Mouse (Mus musculus): ENCODE data around the gene Nagk. TPM values are rescaled to one million over a fixed set of nuclear protein-coding genes. Genes with fewer than 3 reads are reported as not detected.
"Not testable (repeated sequence)": the region's sequence is repeated elsewhere in the genome, so short reads cannot be mapped to it uniquely, and the experiment has no call there.

Nagk gene
- polyA plus RNA-seq, 1 experiment = 53.0 TPM

- DNase-seq (ENCODE audit: low read depth) = peak; percentile 96
- TF ChIP-seq CTCF (IDR thresholded peaks at IDR 0.05; ENCODE audit: borderline replicate concordance, extremely low read depth, insufficient read depth, insufficient read length) = peak; percentile 82
- TF ChIP-seq POLR2A (IDR thresholded peaks at IDR 0.05; ENCODE audit: borderline replicate concordance, extremely low read depth, insufficient read depth, insufficient read length, poor library complexity, severe bottlenecking) = peak; percentile 97
Measured at GRCm38 (mm10) chr6:83775638-83776293, 19.0 kb upstream of the Nagk start, which contains the start of gene Tex261. Tex261 (minus strand) TSS chr6:83775813.

GRCm38 (mm10) chr6:83778306-83778705 lies 16.5 kb upstream of the Nagk start:
- TF ChIP-seq CTCF (IDR thresholded peaks at IDR 0.05; ENCODE audit: borderline replicate concordance, extremely low read depth, insufficient read depth, insufficient read length) = no peak
- no peak for TF ChIP-seq POLR2A (IDR thresholded peaks at IDR 0.05; ENCODE audit: borderline replicate concordance, extremely low read depth, insufficient read depth, insufficient read length, poor library complexity, severe bottlenecking)
- DNase-seq (ENCODE audit: low read depth) = no peak

- DNase-seq (ENCODE audit: low read depth) = peak; percentile 61
- TF ChIP-seq CTCF (IDR thresholded peaks at IDR 0.05; ENCODE audit: borderline replicate concordance, extremely low read depth, insufficient read depth, insufficient read length) (peak; percentile 81), POLR2A (IDR thresholded peaks at IDR 0.05; ENCODE audit: borderline replicate concordance, extremely low read depth, insufficient read depth, insufficient read length, poor library complexity, severe bottlenecking) (no peak)
Measured at GRCm38 (mm10) chr6:83779026-83779425, 15.8 kb upstream of the Nagk start.

GRCm38 (mm10) chr6:83786426-83786825 lies 8.4 kb upstream of the Nagk start:
- TF ChIP-seq POLR2A (IDR thresholded peaks at IDR 0.05; ENCODE audit: borderline replicate concordance, extremely low read depth, insufficient read depth, insufficient read length, poor library complexity, severe bottlenecking) (no peak), CTCF (IDR thresholded peaks at IDR 0.05; ENCODE audit: borderline replicate concordance, extremely low read depth, insufficient read depth, insufficient read length) (no peak)

GRCm38 (mm10) chr6:83788554-83788953 lies 6.2 kb upstream of the Nagk start:
- no peak for TF ChIP-seq CTCF (IDR thresholded peaks at IDR 0.05; ENCODE audit: borderline replicate concordance, extremely low read depth, insufficient read depth, insufficient read length)
- no peak for TF ChIP-seq POLR2A (IDR thresholded peaks at IDR 0.05; ENCODE audit: borderline replicate concordance, extremely low read depth, insufficient read depth, insufficient read length, poor library complexity, severe bottlenecking)
- no peak for DNase-seq (ENCODE audit: low read depth)

More at GRCm38 (mm10) chr6:83786426-83786825, 8.4 kb upstream of the Nagk start:
- no peak for DNase-seq (ENCODE audit: low read depth)

- DNase-seq (ENCODE audit: low read depth) = not testable (repeated sequence)
Measured at GRCm38 (mm10) chr6:83790533-83790932, 4.2 kb upstream of the Nagk start.

- no peak for DNase-seq (ENCODE audit: low read depth)
- no peak for TF ChIP-seq CTCF (IDR thresholded peaks at IDR 0.05; ENCODE audit: borderline replicate concordance, extremely low read depth, insufficient read depth, insufficient read length)
- no peak for TF ChIP-seq POLR2A (IDR thresholded peaks at IDR 0.05; ENCODE audit: borderline replicate concordance, extremely low read depth, insufficient read depth, insufficient read length, poor library complexity, severe bottlenecking)
Measured at GRCm38 (mm10) chr6:83791251-83791890, 3.4 kb upstream of the Nagk start.

- DNase-seq (ENCODE audit: low read depth) = peak; percentile 76
- TF ChIP-seq POLR2A (IDR thresholded peaks at IDR 0.05; ENCODE audit: borderline replicate concordance, extremely low read depth, insufficient read depth, insufficient read length, poor library complexity, severe bottlenecking) = no peak
- TF ChIP-seq CTCF (IDR thresholded peaks at IDR 0.05; ENCODE audit: borderline replicate concordance, extremely low read depth, insufficient read depth, insufficient read length) = no peak
Measured at GRCm38 (mm10) chr6:83795492-83795900, 714 bp downstream of the Nagk start.

- DNase-seq (ENCODE audit: low read depth) = no peak
Measured at GRCm38 (mm10) chr6:83796686-83797085, 1.9 kb downstream of the Nagk start.

GRCm38 (mm10) chr6:83802033-83802432 lies 7.3 kb downstream of the Nagk start:
- DNase-seq (ENCODE audit: low read depth) = no peak
- TF ChIP-seq POLR2A (IDR thresholded peaks at IDR 0.05; ENCODE audit: borderline replicate concordance, extremely low read depth, insufficient read depth, insufficient read length, poor library complexity, severe bottlenecking) = no peak

More at GRCm38 (mm10) chr6:83796686-83797085, 1.9 kb downstream of the Nagk start:
- no peak for TF ChIP-seq CTCF (IDR thresholded peaks at IDR 0.05; ENCODE audit: borderline replicate concordance, extremely low read depth, insufficient read depth, insufficient read length)
- no peak for TF ChIP-seq POLR2A (IDR thresholded peaks at IDR 0.05; ENCODE audit: borderline replicate concordance, extremely low read depth, insufficient read depth, insufficient read length, poor library complexity, severe bottlenecking)

- TF ChIP-seq POLR2A (IDR thresholded peaks at IDR 0.05; ENCODE audit: borderline replicate concordance, extremely low read depth, insufficient read depth, insufficient read length, poor library complexity, severe bottlenecking) (no peak), CTCF (IDR thresholded peaks at IDR 0.05; ENCODE audit: borderline replicate concordance, extremely low read depth, insufficient read depth, insufficient read length) (no peak)
- no peak for DNase-seq (ENCODE audit: low read depth)
Measured at GRCm38 (mm10) chr6:83802846-83803245, 8.1 kb downstream of the Nagk start.

GRCm38 (mm10) chr6:83815801-83816200 lies 21.0 kb downstream of the Nagk start:
- no peak for DNase-seq (ENCODE audit: low read depth)
- TF ChIP-seq CTCF (IDR thresholded peaks at IDR 0.05; ENCODE audit: borderline replicate concordance, extremely low read depth, insufficient read depth, insufficient read length) (no peak), POLR2A (IDR thresholded peaks at IDR 0.05; ENCODE audit: borderline replicate concordance, extremely low read depth, insufficient read depth, insufficient read length, poor library complexity, severe bottlenecking) (no peak)

All from brain, embryonic 14.5 days (tissue).